Mouse (Mus musculus): ENCODE results near the gene Hspa1b.

DNA sequence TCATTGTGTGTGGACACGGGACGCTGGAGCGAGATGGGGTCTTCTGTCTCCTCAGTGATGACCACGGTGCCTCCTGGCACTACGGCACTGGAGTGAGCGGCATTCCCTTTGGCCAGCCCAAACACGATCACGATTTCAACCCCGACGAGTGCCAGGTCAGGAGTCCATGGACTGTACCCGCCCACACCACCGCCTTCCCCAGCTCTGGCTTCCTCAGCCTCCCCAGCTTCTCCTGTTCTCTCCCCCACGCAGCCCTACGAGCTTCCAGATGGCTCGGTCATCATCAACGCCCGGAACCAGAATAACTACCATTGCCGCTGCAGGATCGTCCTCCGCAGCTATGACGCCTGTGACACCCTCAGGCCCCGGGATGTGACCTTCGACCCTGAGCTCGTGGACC lies 25.0 kb downstream of the Hspa1b start:
- TF ChIP-seq CTCF (IDR thresholded peaks at IDR 0.05; ENCODE audit: extremely low read depth, insufficient read length, insufficient replicate concordance, low read depth, low read length) (no peak), POLR2A (IDR thresholded peaks at IDR 0.05; ENCODE audit: low read depth, low read length) (no peak)

Data from small intestine, adult 2 months (tissue).